Mouse (Mus musculus) adrenal gland, adult 18-20 months (tissue): ENCODE data around the gene Sox5. TPM values are rescaled to one million over a fixed set of nuclear protein-coding genes. Genes with fewer than 3 reads are reported as not detected.

Source experiments
- DNase-seq, 2 experiments: peaks; one replicate each; pipeline ENCODE4 v3.0.0; 2021 to 2022; ENCODE audit warnings: low spot score in 2 of 2
- total RNA-seq, 2 experiments: library from RNA; stranded (reverse); gene quantifications; 1 replicate in 1 of 2; 2 replicates in 1 of 2; pipeline ENCODE4 v1.2.3; 2021

Sox5 gene
- total RNA-seq, 2 experiments from 2014 or later, result 10.9 to 16.5 TPM

DNA sequence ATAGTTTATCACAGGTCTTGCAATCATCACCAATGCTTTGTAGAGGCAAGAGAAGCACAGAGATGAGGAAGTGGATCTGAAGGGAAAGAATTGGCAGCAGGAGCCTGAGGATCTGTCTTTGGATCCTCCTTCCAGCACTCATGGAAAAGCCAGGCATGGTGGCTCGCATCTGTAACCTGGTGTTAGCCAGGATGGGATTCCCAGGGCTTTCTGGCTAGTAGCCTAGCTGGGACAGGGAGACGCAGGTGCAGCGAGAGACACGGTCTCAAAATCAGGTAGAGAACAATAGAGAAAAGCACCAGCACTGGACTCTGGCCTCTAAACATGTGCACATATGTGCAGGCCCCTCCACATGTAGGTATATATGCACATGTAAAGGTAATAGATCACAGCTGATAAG, 330.1 kb downstream of the Sox5 start:
- DNase-seq, result no peak

DNA sequence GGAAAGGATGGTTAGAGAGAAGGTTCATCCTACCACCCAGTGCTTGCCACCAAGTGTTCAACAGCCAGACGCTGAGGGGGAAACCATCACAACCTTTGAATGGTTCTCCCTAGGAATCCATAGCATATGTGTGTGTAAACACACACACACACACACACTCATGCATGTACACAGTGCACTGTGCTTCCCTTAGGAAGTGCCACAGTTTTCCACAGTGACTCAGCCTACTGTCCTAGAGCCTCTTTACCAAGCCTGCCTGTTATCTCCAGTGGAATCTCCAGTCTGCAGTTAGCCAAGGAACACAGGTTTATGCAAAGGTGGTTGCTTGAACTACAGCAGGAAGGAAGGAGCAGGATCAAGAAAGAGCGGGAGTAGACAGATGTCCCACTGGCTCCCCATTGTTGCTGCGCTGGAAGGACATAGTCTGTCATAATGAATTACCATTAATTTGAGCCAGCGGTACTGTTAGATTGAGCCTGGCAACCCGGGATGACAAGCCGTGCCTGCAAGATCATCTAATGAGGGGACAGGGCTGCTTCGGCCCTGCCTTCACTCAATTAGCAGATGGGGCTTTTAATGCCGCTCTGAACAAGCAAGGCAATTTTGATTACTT, 335.9 kb downstream of the Sox5 start:
- DNase-seq, result no peak

GRCm38 (mm10) chr6:144444367-144444766, 337.4 kb downstream of the Sox5 start:
- DNase-seq, result no peak

- DNase-seq, result no peak
These were observed 338.1 kb downstream of the Sox5 start for GRCm38 (mm10) chr6:144443681-144444080.

DNA sequence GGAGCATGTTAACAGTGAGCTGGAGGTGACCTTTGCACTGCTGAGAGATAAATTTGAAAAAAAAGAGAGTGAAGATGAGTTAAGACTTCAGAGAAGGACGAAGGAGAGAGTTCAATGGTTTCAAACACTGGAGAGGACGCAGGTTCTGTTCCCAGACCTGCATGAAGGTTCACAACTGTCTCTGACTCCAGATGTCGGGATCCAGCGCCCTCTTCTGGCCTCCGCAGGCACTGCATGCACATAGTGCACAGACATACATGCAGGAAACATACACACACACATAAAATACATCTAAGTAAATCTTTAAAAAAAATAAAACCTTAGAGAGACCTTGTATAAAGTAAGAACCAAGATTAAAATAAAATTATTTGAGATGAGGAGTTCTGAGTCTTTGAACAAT, 352.5 kb downstream of the Sox5 start:
- no peak for DNase-seq

DNA sequence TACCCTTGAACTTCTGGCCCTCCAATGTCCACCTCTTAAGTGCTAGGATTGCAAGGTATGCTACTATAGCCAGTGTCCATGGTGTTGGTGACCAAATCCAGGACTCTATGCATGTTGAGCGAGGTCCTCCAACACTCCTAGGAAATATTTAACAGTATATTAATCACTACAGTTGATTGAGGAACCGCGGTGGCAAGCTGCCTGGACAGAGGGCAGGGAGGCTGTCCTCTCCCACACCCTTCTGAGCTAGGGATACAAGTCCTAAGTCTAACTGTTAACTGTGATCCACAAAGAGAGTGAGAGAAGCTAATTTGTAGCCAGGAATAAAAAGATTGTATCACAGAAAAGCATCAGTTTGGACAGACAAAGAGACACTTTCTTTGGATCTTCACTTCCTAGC, 373.7 kb downstream of the Sox5 start:
- DNase-seq, result no peak

- no peak for DNase-seq
These were observed 383.7 kb downstream of the Sox5 start for GRCm38 (mm10) chr6:144398115-144398514.

GRCm38 (mm10) chr6:144393151-144393550, 388.6 kb downstream of the Sox5 start:
- DNase-seq, result no peak

DNA sequence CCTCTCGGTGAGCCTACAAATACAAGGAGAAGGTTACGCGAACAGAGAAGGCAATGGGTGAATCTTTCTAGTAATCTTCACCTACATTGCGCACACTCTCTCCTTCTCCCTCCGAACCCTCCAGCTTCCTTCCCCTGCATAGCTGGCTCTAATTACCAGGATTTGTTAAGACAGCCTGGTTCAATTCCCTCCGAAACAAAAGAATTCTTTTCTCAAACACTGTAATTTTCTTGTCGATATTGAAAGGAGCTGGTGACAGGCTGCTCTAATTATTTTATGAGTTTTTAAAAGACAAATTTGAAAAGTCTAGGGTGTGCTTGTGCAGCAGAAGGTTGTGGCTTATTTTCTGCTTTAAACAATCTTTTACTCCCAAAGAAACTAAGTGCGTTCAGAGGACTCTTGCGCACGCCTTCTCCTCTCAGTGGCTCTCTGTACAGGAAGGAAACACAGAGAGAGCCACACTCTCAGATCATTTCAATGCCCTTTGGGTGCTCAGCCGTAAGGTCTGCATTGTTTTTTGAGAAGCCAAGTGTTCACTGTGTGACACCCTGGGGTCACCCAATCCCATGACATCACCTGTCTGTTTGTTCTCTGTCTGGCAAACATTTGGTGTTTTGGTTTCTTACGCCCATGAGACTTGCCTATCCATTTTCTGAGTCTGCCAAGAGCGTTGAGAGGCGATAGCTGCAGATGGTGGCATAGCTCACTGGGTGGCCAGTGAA, 392.3 kb downstream of the Sox5 start:
- no peak for DNase-seq

- DNase-seq, result no peak
These were observed 394.1 kb downstream of the Sox5 start for GRCm38 (mm10) chr6:144387539-144388255.

GRCm38 (mm10) chr6:144380641-144381040, 401.1 kb downstream of the Sox5 start:
- DNase-seq, result no peak

GRCm38 (mm10) chr6:144380171-144380570, 401.6 kb downstream of the Sox5 start:
- DNase-seq, result no peak

- DNase-seq, result no peak
These were observed 407.0 kb downstream of the Sox5 start for GRCm38 (mm10) chr6:144374810-144375209.

GRCm38 (mm10) chr6:144370699-144371098, 411.1 kb downstream of the Sox5 start:
- DNase-seq, result no peak

GRCm38 (mm10) chr6:144367626-144368077, 414.1 kb downstream of the Sox5 start:
- no peak for DNase-seq

GRCm38 (mm10) chr6:144361267-144362038, 420.3 kb downstream of the Sox5 start:
- no peak for DNase-seq

- DNase-seq, result no peak
These were observed 424.7 kb downstream of the Sox5 start for GRCm38 (mm10) chr6:144357081-144357480.

GRCm38 (mm10) chr6:144351049-144351448, 430.7 kb downstream of the Sox5 start:
- DNase-seq, result no peak

- DNase-seq, result no peak
These were observed 438.4 kb downstream of the Sox5 start for GRCm38 (mm10) chr6:144343338-144343737.

DNA sequence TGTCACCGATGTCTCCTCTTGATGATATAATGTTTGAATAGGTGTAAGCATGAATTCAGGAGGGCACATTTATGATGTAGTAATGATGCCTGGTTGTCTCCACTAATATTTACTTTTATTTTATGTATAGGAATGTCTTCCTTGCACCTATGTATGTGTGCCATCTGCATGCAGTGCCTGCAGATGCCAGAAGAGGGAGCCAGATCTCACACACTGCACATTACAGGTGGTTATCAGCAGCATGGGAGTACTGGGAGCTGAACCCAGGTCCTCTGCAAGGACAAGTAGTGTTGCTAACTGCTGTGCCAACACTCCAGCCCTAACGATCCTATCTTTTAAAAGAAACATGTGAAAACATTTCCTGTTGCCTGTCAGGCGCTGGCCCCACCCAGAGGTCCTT, 442.2 kb downstream of the Sox5 start:
- no peak for DNase-seq

GRCm38 (mm10) chr6:144339006-144339405, 442.8 kb downstream of the Sox5 start:
- DNase-seq, result no peak
